Mouse (Mus musculus): ENCODE data around the gene Nectin4. TPM values are rescaled to one million over a fixed set of nuclear protein-coding genes. Genes with fewer than 3 reads are reported as not detected.

Gene Nectin4
- polyA plus RNA-seq, 1 experiment from 2014 or later = 2.3 TPM

- ATAC-seq (ENCODE audit: low FRiP score) = no peak
- WGBS = 89% methylated on average over 4 of the region's 4 CpGs
- no peak overlapping the region for H3K9ac ChIP-seq
These were observed 20.2 kb downstream of the Nectin4 start for GRCm38 (mm10) chr1:171390101-171390500.

GRCm38 (mm10) chr1:171401821-171402220 is 31.9 kb downstream of the Nectin4 start:
- no peaks in the 10 kb centered on the region for H3K4me1 ChIP-seq (replicated peaks; ENCODE audit: control insufficient read depth, insufficient read depth, low read length)
- H3K9me3 ChIP-seq (ENCODE audit: control insufficient read depth, low read length) = no peaks in the 10 kb centered on the region
- no peak overlapping the region for H3K27ac ChIP-seq
- ATAC-seq (ENCODE audit: low FRiP score) (no peak), DNase-seq (ENCODE audit: low spot score) (no peak)
- H3K27me3 ChIP-seq (ENCODE audit: control insufficient read depth, insufficient read depth, low read length) = no peaks in the 10 kb centered on the region; the same call in 1 of the 2 replicates
- 91% methylated on average over 4 of the region's 4 CpGs for WGBS
- no peak overlapping the region for H3K4me2 ChIP-seq (replicated peaks)
- H3K36me3 ChIP-seq (replicated peaks; ENCODE audit: control insufficient read depth, insufficient read depth) = no peaks in the 10 kb centered on the region
- H3K9ac ChIP-seq = no peak overlapping the region
- H3K4me3 ChIP-seq (replicated peaks; ENCODE audit: low read length) = no peak overlapping the region

More at GRCm38 (mm10) chr1:171390101-171390500, 20.2 kb downstream of the Nectin4 start:
- Histone ChIP-seq H3K4me3 (replicated peaks; ENCODE audit: low read length) (no peak overlapping the region), H3K36me3 (replicated peaks; ENCODE audit: control insufficient read depth, insufficient read depth) (no peaks in the 10 kb centered on the region), H3K9me3 (ENCODE audit: control insufficient read depth, low read length) (no peaks in the 10 kb centered on the region), H3K4me2 (replicated peaks) (no peak overlapping the region), H3K4me1 (replicated peaks; ENCODE audit: control insufficient read depth, insufficient read depth, low read length) (no peaks in the 10 kb centered on the region), H3K27ac (no peak overlapping the region), H3K27me3 (ENCODE audit: control insufficient read depth, insufficient read depth, low read length) (no peaks in the 10 kb centered on the region)
- DNase-seq (ENCODE audit: low spot score) = no peak

- no peak overlapping the region for H3K4me2 ChIP-seq (replicated peaks)
- no peaks in the 10 kb centered on the region for H3K36me3 ChIP-seq (replicated peaks; ENCODE audit: control insufficient read depth, insufficient read depth)
- H3K27ac ChIP-seq = no peak overlapping the region
- H3K9ac ChIP-seq = no peak overlapping the region
- no peaks in the 10 kb centered on the region for H3K4me1 ChIP-seq (replicated peaks; ENCODE audit: control insufficient read depth, insufficient read depth, low read length)
- H3K27me3 ChIP-seq (ENCODE audit: control insufficient read depth, insufficient read depth, low read length) = peaks cover 6% of the 10 kb centered on the region; the same call in 1 of the 2 replicates
- DNase-seq (ENCODE audit: low spot score) (no peak), ATAC-seq (ENCODE audit: low FRiP score) (no peak)
- no peaks in the 10 kb centered on the region for H3K9me3 ChIP-seq (ENCODE audit: control insufficient read depth, low read length)
- H3K4me3 ChIP-seq (replicated peaks; ENCODE audit: low read length) = no peak overlapping the region
- 93% methylated on average over 9 of the region's 9 CpGs for WGBS
These were observed 33.1 kb downstream of the Nectin4 start for GRCm38 (mm10) chr1:171402991-171403390.

- Histone ChIP-seq H3K27me3 (ENCODE audit: control insufficient read depth, insufficient read depth, low read length) (peaks cover 21% of the 10 kb centered on the region), H3K4me3 (replicated peaks; ENCODE audit: low read length) (no peak overlapping the region), H3K36me3 (replicated peaks; ENCODE audit: control insufficient read depth, insufficient read depth) (no peaks in the 10 kb centered on the region), H3K9ac (no peak overlapping the region), H3K27ac (no peak overlapping the region), H3K4me1 (replicated peaks; ENCODE audit: control insufficient read depth, insufficient read depth, low read length) (no peaks in the 10 kb centered on the region), H3K9me3 (ENCODE audit: control insufficient read depth, low read length) (no peaks in the 10 kb centered on the region), H3K4me2 (replicated peaks) (no peak overlapping the region)
- DNase-seq (ENCODE audit: low spot score) (no peak), ATAC-seq (ENCODE audit: low FRiP score) (no peak)
- WGBS = 83% methylated on average over 5 of the region's 5 CpGs
These were observed 37.4 kb downstream of the Nectin4 start for GRCm38 (mm10) chr1:171407263-171407662.

GRCm38 (mm10) chr1:171410231-171410630 is 40.3 kb downstream of the Nectin4 start:
- H3K4me3 ChIP-seq (replicated peaks; ENCODE audit: low read length) = peak overlapping the region; percentile 88; the same call in 1 of the 2 replicates
- WGBS = 90% methylated on average over 1 of the region's 1 CpGs
- no peak for ATAC-seq (ENCODE audit: low FRiP score)

GRCm38 (mm10) chr1:171410947-171411484 is 41.1 kb downstream of the Nectin4 start, which contains the start of gene Usf1:
TSS of gene Usf1 (plus strand) at chr1:171411313.
- H3K4me1 ChIP-seq (replicated peaks; ENCODE audit: control insufficient read depth, insufficient read depth, low read length) = peaks cover 12% of the 10 kb centered on the region
- peak; percentile 97 for ATAC-seq (ENCODE audit: low FRiP score)
- peak within 1 kb of the TSS; percentile 88 for H3K4me3 ChIP-seq (replicated peaks; ENCODE audit: low read length)
- DNase-seq (ENCODE audit: low spot score) = peak; percentile 95
- peak within 1 kb of the TSS; percentile 51 for H3K4me2 ChIP-seq (replicated peaks)
- H3K27ac ChIP-seq = peak within 1 kb of the TSS; percentile 96
- H3K27me3 ChIP-seq (ENCODE audit: control insufficient read depth, insufficient read depth, low read length) = peaks cover 21% of the 10 kb centered on the region
- H3K9me3 ChIP-seq (ENCODE audit: control insufficient read depth, low read length) = no peaks in the 10 kb centered on the region
- H3K9ac ChIP-seq = peak within 1 kb of the TSS; percentile 97
- WGBS = under 1% methylated on average over 36 of the region's 36 CpGs
- peaks cover 9% of the 10 kb centered on the region for H3K36me3 ChIP-seq (replicated peaks; ENCODE audit: control insufficient read depth, insufficient read depth)

More at GRCm38 (mm10) chr1:171410231-171410630, 40.3 kb downstream of the Nectin4 start:
- Histone ChIP-seq H3K9ac (no peak overlapping the region), H3K36me3 (replicated peaks; ENCODE audit: control insufficient read depth, insufficient read depth) (peaks cover 1% of the 10 kb centered on the region), H3K27me3 (ENCODE audit: control insufficient read depth, insufficient read depth, low read length) (peaks cover 21% of the 10 kb centered on the region), H3K4me1 (replicated peaks; ENCODE audit: control insufficient read depth, insufficient read depth, low read length) (peaks cover 12% of the 10 kb centered on the region), H3K27ac (no peak overlapping the region), H3K9me3 (ENCODE audit: control insufficient read depth, low read length) (no peaks in the 10 kb centered on the region), H3K4me2 (replicated peaks) (no peak overlapping the region)
- no peak for DNase-seq (ENCODE audit: low spot score)

- peak; percentile 84 for ATAC-seq (ENCODE audit: low FRiP score)
These were observed 41.6 kb downstream of the Nectin4 start for GRCm38 (mm10) chr1:171411492-171411941.

GRCm38 (mm10) chr1:171412001-171412441 is 42.1 kb downstream of the Nectin4 start:
- peaks cover 21% of the 10 kb centered on the region for H3K27me3 ChIP-seq (ENCODE audit: control insufficient read depth, insufficient read depth, low read length)
- peak overlapping the region; percentile 51 for H3K4me2 ChIP-seq (replicated peaks)
- peaks cover 19% of the 10 kb centered on the region for H3K36me3 ChIP-seq (replicated peaks; ENCODE audit: control insufficient read depth, insufficient read depth)
- peak overlapping the region; percentile 88 for H3K4me3 ChIP-seq (replicated peaks; ENCODE audit: low read length)
- peaks cover 12% of the 10 kb centered on the region for H3K4me1 ChIP-seq (replicated peaks; ENCODE audit: control insufficient read depth, insufficient read depth, low read length)
- WGBS = 1% methylated on average over 20 of the region's 20 CpGs
- no peaks in the 10 kb centered on the region for H3K9me3 ChIP-seq (ENCODE audit: control insufficient read depth, low read length)
- peak overlapping the region; percentile 97 for H3K9ac ChIP-seq
- DNase-seq (ENCODE audit: low spot score) (peak; percentile 66), ATAC-seq (ENCODE audit: low FRiP score) (peak; percentile 63)
- H3K27ac ChIP-seq = peak overlapping the region; percentile 96

More at GRCm38 (mm10) chr1:171411492-171411941, 41.6 kb downstream of the Nectin4 start:
- no peak for DNase-seq (ENCODE audit: low spot score)
- Histone ChIP-seq H3K27ac (peak overlapping the region; percentile 96), H3K4me3 (replicated peaks; ENCODE audit: low read length) (peak overlapping the region; percentile 88), H3K4me1 (replicated peaks; ENCODE audit: control insufficient read depth, insufficient read depth, low read length) (peaks cover 12% of the 10 kb centered on the region), H3K9me3 (ENCODE audit: control insufficient read depth, low read length) (no peaks in the 10 kb centered on the region), H3K27me3 (ENCODE audit: control insufficient read depth, insufficient read depth, low read length) (peaks cover 21% of the 10 kb centered on the region), H3K36me3 (replicated peaks; ENCODE audit: control insufficient read depth, insufficient read depth) (peaks cover 14% of the 10 kb centered on the region), H3K4me2 (replicated peaks) (peak overlapping the region; percentile 51), H3K9ac (peak overlapping the region; percentile 97)
- WGBS = 0% methylated on average over 34 of the region's 39 CpGs

GRCm38 (mm10) chr1:171412446-171412845 is 42.5 kb downstream of the Nectin4 start:
- Histone ChIP-seq H3K9me3 (ENCODE audit: control insufficient read depth, low read length) (no peaks in the 10 kb centered on the region), H3K36me3 (replicated peaks; ENCODE audit: control insufficient read depth, insufficient read depth) (peaks cover 24% of the 10 kb centered on the region), H3K27ac (peak overlapping the region; percentile 96), H3K9ac (peak overlapping the region; percentile 97), H3K4me1 (replicated peaks; ENCODE audit: control insufficient read depth, insufficient read depth, low read length) (peaks cover 12% of the 10 kb centered on the region), H3K4me2 (replicated peaks) (peak overlapping the region; percentile 51), H3K27me3 (ENCODE audit: control insufficient read depth, insufficient read depth, low read length) (peaks cover 19% of the 10 kb centered on the region), H3K4me3 (replicated peaks; ENCODE audit: low read length) (peak overlapping the region; percentile 88)
- ATAC-seq (ENCODE audit: low FRiP score) = peak; percentile 18
- WGBS = 26% methylated on average over 3 of the region's 3 CpGs
- DNase-seq (ENCODE audit: low spot score) = peak; percentile 59
